18 mouse cellular contexts compared by ENCODE assay signal in the genomic region with DNA sequence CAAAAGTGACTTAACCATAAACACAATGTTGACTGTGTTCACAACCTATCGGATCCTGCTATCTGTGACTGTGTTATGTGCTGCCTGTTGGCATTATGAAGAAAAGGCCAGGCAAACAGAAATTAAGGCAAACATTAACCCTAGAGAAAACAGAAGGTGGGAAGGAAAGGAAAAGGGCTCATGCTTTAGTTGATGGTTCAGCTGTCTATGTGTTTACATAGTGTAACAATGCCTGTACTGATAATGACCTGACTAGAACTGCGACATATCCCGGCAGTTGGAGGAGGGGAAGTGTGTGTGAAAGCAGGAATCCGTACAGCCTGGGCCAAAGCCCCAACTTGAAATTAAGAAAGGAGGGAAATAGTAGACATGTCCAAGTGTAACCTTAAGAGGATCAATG. TPM values are rescaled to one million over a fixed set of nuclear protein-coding genes. Genes with fewer than 3 reads are reported as not detected.
DNase-seq lines count a peak whose midpoint lies in the region; ATAC-seq and TF ChIP-seq lines count a peak whose summit lies in the region.
"Had no signal": no experiment of that assay in that cellular context is flagged by ENCODE, and none has a peak within 500 bp of the region (broad histone marks: within the 10 kb centered on the region; RNA-seq: fewer than 3 reads in every experiment).

No protein-coding gene starts in this region.

- WGBS in liver, embryonic 14.5 days (ENCODE audit: insufficient replicate concordance), result 71% methylated on average over 4 of the region's 4 CpGs
- 77% methylated on average over 4 of the region's 4 CpGs for WGBS in liver, embryonic 11.5 days
- WGBS in intestine, embryonic 16.5 days, result 65% methylated on average over 4 of the region's 4 CpGs
- 31% methylated on average over 4 of the region's 4 CpGs for WGBS in small intestine, adult 2 months
- WGBS in stomach, postnatal 0 days, result 49% methylated on average over 4 of the region's 4 CpGs
- 63% methylated on average over 4 of the region's 4 CpGs for WGBS in heart, embryonic 11.5 days (ENCODE audit: insufficient replicate concordance)
- 94% methylated on average over 4 of the region's 4 CpGs for WGBS in thymus, adult 2 months

- no peak overlapping the region for H3K27ac ChIP-seq in liver, embryonic 14.5 days
- H3K27ac ChIP-seq in liver, embryonic 11.5 days (ENCODE audit: low read depth, low read length), result no peak overlapping the region
- H3K27ac ChIP-seq in intestine, embryonic 16.5 days (ENCODE audit: low read length), result no peak overlapping the region
- 0 out of 2 replicates have a peak overlapping the region, but pooled peaks have one; percentile 16 for H3K27ac ChIP-seq in small intestine, adult 2 months (ENCODE audit: insufficient read depth, low read depth, low read length)
- no peak overlapping the region for H3K27ac ChIP-seq in stomach, postnatal 0 days (replicated peaks)
- H3K27ac ChIP-seq in heart, embryonic 11.5 days (ENCODE audit: low read depth, low read length), result no peak overlapping the region
- no peak overlapping the region for H3K27ac ChIP-seq in thymus, adult 2 months (ENCODE audit: control insufficient read depth, insufficient read depth, low read length)
- H3K27ac ChIP-seq: embryonic facial prominence, embryonic 10.5 days; heart, embryonic 13.5 days; hindbrain, embryonic 14.5 days had no signal

- DNase-seq in liver, embryonic 14.5 days (ENCODE audit: low read depth in 3 of 3, low spot score in 3 of 3), result no peak
- DNase-seq in liver, embryonic 11.5 days (ENCODE audit: low spot score), result no peak
- peak; percentile 42 for DNase-seq in stomach, postnatal 0 days (ENCODE audit: low spot score)
- no peak for DNase-seq in lung, postnatal 14 days
- DNase-seq in thymus, adult 2 months, result no peak
- DNase-seq: adrenal gland, postnatal 10 days; cerebellum, adult 2 months; cerebellum, postnatal 10 days; gastrocnemius, adult 2 months; gastrocnemius, postnatal 25 days; heart, postnatal 36 days had no signal

- peak; percentile 22; the same call in 1 of the 2 replicates for ATAC-seq in liver, embryonic 14.5 days (ENCODE audit: insufficient read depth)
- ATAC-seq in liver, embryonic 11.5 days (replicated peaks; ENCODE audit: low FRiP score), result no peak
- peak; percentile 84 for ATAC-seq in intestine, embryonic 16.5 days
- peak; percentile 79 for ATAC-seq in stomach, postnatal 0 days (ENCODE audit: low FRiP score, low TSS enrichment)
- ATAC-seq in heart, embryonic 11.5 days (replicated peaks; ENCODE audit: insufficient number of reproducible peaks, low FRiP score, low TSS enrichment), result no peak
- ATAC-seq: forebrain, embryonic 14.5 days had no signal

- no peak overlapping the region for H3K4me2 ChIP-seq in liver, embryonic 14.5 days (ENCODE audit: low read depth)
- no peak overlapping the region for H3K4me2 ChIP-seq in liver, embryonic 11.5 days
- H3K4me2 ChIP-seq in intestine, embryonic 16.5 days (ENCODE audit: low read depth, low read length), result no peak overlapping the region
- no peak overlapping the region for H3K4me2 ChIP-seq in stomach, postnatal 0 days (replicated peaks; ENCODE audit: low read depth)
- H3K4me2 ChIP-seq in heart, embryonic 11.5 days, result no peak overlapping the region
- H3K4me2 ChIP-seq: heart, embryonic 13.5 days; hindbrain, embryonic 14.5 days had no signal

- no peak overlapping the region for H3K4me3 ChIP-seq in liver, embryonic 14.5 days (ENCODE audit: insufficient read depth in 1 of 2, low read depth in 2 of 2, low read length in 2 of 2)
- no peak overlapping the region for H3K4me3 ChIP-seq in liver, embryonic 11.5 days (ENCODE audit: low read depth, low read length)
- H3K4me3 ChIP-seq in intestine, embryonic 16.5 days (ENCODE audit: low read length), result no peak overlapping the region
- H3K4me3 ChIP-seq in small intestine, adult 2 months (ENCODE audit: low read depth, low read length), result no peak overlapping the region
- H3K4me3 ChIP-seq in stomach, postnatal 0 days (ENCODE audit: low read depth, low read length), result no peak overlapping the region
- H3K4me3 ChIP-seq in heart, embryonic 11.5 days (ENCODE audit: low read depth, low read length), result no peak overlapping the region
- H3K4me3 ChIP-seq in thymus, adult 2 months (ENCODE audit: control insufficient read depth, insufficient read depth, low read length), result no peak overlapping the region
- H3K4me3 ChIP-seq: embryonic facial prominence, embryonic 10.5 days; gastrocnemius, adult 2 months; heart, embryonic 13.5 days had no signal

- H3K9me3 ChIP-seq in liver, embryonic 14.5 days (ENCODE audit: control insufficient read depth, low read length), result no peaks in the 10 kb centered on the region
- no peaks in the 10 kb centered on the region for H3K9me3 ChIP-seq in liver, embryonic 11.5 days (ENCODE audit: control insufficient read depth, low read length)
- H3K9me3 ChIP-seq in intestine, embryonic 16.5 days (ENCODE audit: control insufficient read depth, low read length), result no peaks in the 10 kb centered on the region
- no peaks in the 10 kb centered on the region for H3K9me3 ChIP-seq in stomach, postnatal 0 days (ENCODE audit: control insufficient read depth, low read length)
- H3K9me3 ChIP-seq in heart, embryonic 11.5 days (replicated peaks; ENCODE audit: control insufficient read depth, low read length), result no peaks in the 10 kb centered on the region
- H3K9me3 ChIP-seq: embryonic facial prominence, embryonic 10.5 days; heart, embryonic 13.5 days had no signal

- H3K27me3 ChIP-seq in liver, embryonic 14.5 days (ENCODE audit: control insufficient read depth, insufficient read depth, low read length), result no peaks in the 10 kb centered on the region
- no peaks in the 10 kb centered on the region for H3K27me3 ChIP-seq in liver, embryonic 11.5 days (replicated peaks; ENCODE audit: control insufficient read depth, insufficient read depth, low read length)
- H3K27me3 ChIP-seq in intestine, embryonic 16.5 days (replicated peaks; ENCODE audit: control insufficient read depth, insufficient read depth, low read length), result no peaks in the 10 kb centered on the region
- no peaks in the 10 kb centered on the region for H3K27me3 ChIP-seq in small intestine, adult 2 months (ENCODE audit: control insufficient read depth, insufficient read depth, low read length)
- no peaks in the 10 kb centered on the region for H3K27me3 ChIP-seq in stomach, postnatal 0 days (ENCODE audit: control insufficient read depth, insufficient read depth, low read length)
- H3K27me3 ChIP-seq in heart, embryonic 11.5 days (ENCODE audit: control insufficient read depth, insufficient read depth, low read length), result no peaks in the 10 kb centered on the region
- no peaks in the 10 kb centered on the region for H3K27me3 ChIP-seq in thymus, adult 2 months (ENCODE audit: control insufficient read depth, insufficient read depth, low read length)
- H3K27me3 ChIP-seq: heart, embryonic 13.5 days had no signal

- TF ChIP-seq CTCF in liver, embryonic 14.5 days (IDR thresholded peaks at IDR 0.05; ENCODE audit: low read depth), result no peak
- TF ChIP-seq CTCF in small intestine, adult 2 months (IDR thresholded peaks at IDR 0.05; ENCODE audit: extremely low read depth, insufficient read length, insufficient replicate concordance, low read depth, low read length), result no peak
- no peak for TF ChIP-seq CTCF in stomach, postnatal 0 days (IDR thresholded peaks at IDR 0.05; ENCODE audit: low read depth)
- no peak for TF ChIP-seq CTCF in thymus, adult 2 months (IDR thresholded peaks at IDR 0.05; ENCODE audit: borderline replicate concordance, control insufficient read depth, extremely low read depth, insufficient read depth, low read length, poor library complexity)

- no peaks in the 10 kb centered on the region for H3K36me3 ChIP-seq in liver, embryonic 14.5 days (replicated peaks; ENCODE audit: control insufficient read depth, insufficient read depth, low read depth)
- peaks cover 23% of the 10 kb centered on the region for H3K36me3 ChIP-seq in liver, embryonic 11.5 days (ENCODE audit: control insufficient read depth, insufficient read depth, low read length)
- peaks cover 6% of the 10 kb centered on the region; the same call in 1 of the 2 replicates for H3K36me3 ChIP-seq in intestine, embryonic 16.5 days (ENCODE audit: control insufficient read depth, insufficient read depth, low read length)
- H3K36me3 ChIP-seq in small intestine, adult 2 months (ENCODE audit: control insufficient read depth, insufficient read depth, low read length), result peaks cover 50% of the 10 kb centered on the region
- H3K36me3 ChIP-seq in stomach, postnatal 0 days (ENCODE audit: control insufficient read depth, insufficient read depth, low read length), result peaks cover 18% of the 10 kb centered on the region; the same call in 1 of the 2 replicates
- H3K36me3 ChIP-seq in heart, embryonic 11.5 days (ENCODE audit: control insufficient read depth, insufficient read depth, low read length), result peaks cover 18% of the 10 kb centered on the region; the same call in 1 of the 2 replicates
- peaks cover 16% of the 10 kb centered on the region for H3K36me3 ChIP-seq in thymus, adult 2 months (ENCODE audit: control insufficient read depth, insufficient read depth, low read length)

- no peak overlapping the region for H3K9ac ChIP-seq in liver, embryonic 14.5 days (replicated peaks)
- no peak overlapping the region for H3K9ac ChIP-seq in liver, embryonic 11.5 days (ENCODE audit: low read depth, low read length)
- H3K9ac ChIP-seq in intestine, embryonic 16.5 days (ENCODE audit: low read depth, low read length), result no peak overlapping the region
- no peak overlapping the region for H3K9ac ChIP-seq in stomach, postnatal 0 days (ENCODE audit: low read length)
- no peak overlapping the region for H3K9ac ChIP-seq in heart, embryonic 11.5 days (ENCODE audit: low read depth, low read length)
- H3K9ac ChIP-seq: heart, embryonic 13.5 days; hindbrain, embryonic 14.5 days had no signal

- TF ChIP-seq POLR2A in small intestine, adult 2 months (IDR thresholded peaks at IDR 0.05; ENCODE audit: low read depth, low read length), result no peak
- no peak for TF ChIP-seq POLR2A in thymus, adult 2 months (IDR thresholded peaks at IDR 0.05; ENCODE audit: control insufficient read depth, extremely low read depth, insufficient read depth, low read length, poor library complexity)

- TF ChIP-seq EP300 in liver, embryonic 14.5 days (IDR thresholded peaks at IDR 0.05; ENCODE audit: low read depth), result no peak
- TF ChIP-seq EP300 in stomach, postnatal 0 days (optimal IDR thresholded peaks at IDR 0.05), result no peak

- H3K4me1 ChIP-seq in liver, embryonic 14.5 days (replicated peaks; ENCODE audit: control insufficient read depth in 2 of 2, insufficient read depth in 2 of 2, low read length in 1 of 2), result no peaks in the 10 kb centered on the region
- no peaks in the 10 kb centered on the region; the same call in 1 of the 2 replicates for H3K4me1 ChIP-seq in liver, embryonic 11.5 days (replicated peaks; ENCODE audit: control insufficient read depth, insufficient read depth, low read length)
- H3K4me1 ChIP-seq in intestine, embryonic 16.5 days (ENCODE audit: control insufficient read depth, insufficient read depth, low read length), result no peaks in the 10 kb centered on the region; the same call in 1 of the 2 replicates
- H3K4me1 ChIP-seq in small intestine, adult 2 months (ENCODE audit: control insufficient read depth, insufficient read depth, insufficient read length, low read length), result peaks cover 6% of the 10 kb centered on the region; the same call in 1 of the 2 replicates
- H3K4me1 ChIP-seq in stomach, postnatal 0 days (replicated peaks; ENCODE audit: control insufficient read depth, insufficient read depth), result no peaks in the 10 kb centered on the region
- H3K4me1 ChIP-seq in heart, embryonic 11.5 days (ENCODE audit: control insufficient read depth, insufficient read depth, low read length), result no peaks in the 10 kb centered on the region
- no peaks in the 10 kb centered on the region for H3K4me1 ChIP-seq in thymus, adult 2 months (replicated peaks; ENCODE audit: control insufficient read depth, insufficient read depth, low read length)
- H3K4me1 ChIP-seq: embryonic facial prominence, embryonic 10.5 days had no signal

RNA-seq across cellular contexts. Expression of a gene that starts 6.4 kb away (rescaled TPM):
- polyA plus RNA-seq in liver, embryonic 14.5 days (2012; rRNA removed), result 2.6 and 3.7 TPM in 2 replicates
- 1.2 and 2.2 TPM in 2 replicates for polyA plus RNA-seq in liver, embryonic 14.5 days (2014; fragmentation: Nextera tagmentation; extraction: Ambion mirVana)
- polyA plus RNA-seq in liver, embryonic 11.5 days (2014; fragmentation: Nextera tagmentation; extraction: Ambion mirVana), result 4.1 and 5.3 TPM in 2 replicates
- polyA plus RNA-seq in intestine, embryonic 16.5 days (2015; fragmentation: Nextera tagmentation; extraction: Ambion mirVana), result 6.9 TPM in 2 replicates
- polyA plus RNA-seq in small intestine, adult 2 months (2012; rRNA removed), result 2.3 and 8.8 TPM in 2 replicates
- 3.2 and 3.9 TPM in 2 replicates for polyA plus RNA-seq in stomach, postnatal 0 days (2015; fragmentation: Nextera tagmentation; extraction: Ambion mirVana)
- 3.3 and 5.6 TPM in 2 replicates for polyA plus RNA-seq in heart, embryonic 11.5 days (2014; fragmentation: Nextera tagmentation; extraction: Ambion mirVana)
- 12.4 and 13.7 TPM in 2 replicates for polyA plus RNA-seq in thymus, adult 2 months (2012; rRNA removed)

RNA-seq across cellular contexts. Expression of a gene that starts 6.9 kb away (rescaled TPM):
- polyA plus RNA-seq in liver, embryonic 14.5 days (2012; rRNA removed), result 19.1 and 19.4 TPM in 2 replicates
- polyA plus RNA-seq in liver, embryonic 14.5 days (2014; fragmentation: Nextera tagmentation; extraction: Ambion mirVana), result 27.8 and 29.2 TPM in 2 replicates
- polyA plus RNA-seq in liver, embryonic 11.5 days (2014; fragmentation: Nextera tagmentation; extraction: Ambion mirVana), result 90.8 and 102 TPM in 2 replicates
- 79.9 and 82.8 TPM in 2 replicates for polyA plus RNA-seq in intestine, embryonic 16.5 days (2015; fragmentation: Nextera tagmentation; extraction: Ambion mirVana)
- polyA plus RNA-seq in small intestine, adult 2 months (2012; rRNA removed), result 49.6 and 65.7 TPM in 2 replicates
- polyA plus RNA-seq in stomach, postnatal 0 days (2015; fragmentation: Nextera tagmentation; extraction: Ambion mirVana), result 70.7 and 76.0 TPM in 2 replicates
- polyA plus RNA-seq in heart, embryonic 11.5 days (2014; fragmentation: Nextera tagmentation; extraction: Ambion mirVana), result 77.2 and 78.2 TPM in 2 replicates
- polyA plus RNA-seq in thymus, adult 2 months (2012; rRNA removed), result 71.3 and 72.3 TPM in 2 replicates

RNA-seq across cellular contexts. Expression of a gene that starts 51.2 kb away (rescaled TPM):
- polyA plus RNA-seq in liver, embryonic 14.5 days (2012; rRNA removed), result 3.9 and 4.3 TPM in 2 replicates
- polyA plus RNA-seq in liver, embryonic 14.5 days (2014; fragmentation: Nextera tagmentation; extraction: Ambion mirVana), result 2.3 and 3.4 TPM in 2 replicates
- polyA plus RNA-seq in liver, embryonic 11.5 days (2014; fragmentation: Nextera tagmentation; extraction: Ambion mirVana), result 4.5 and 5.2 TPM in 2 replicates
- polyA plus RNA-seq in intestine, embryonic 16.5 days (2015; fragmentation: Nextera tagmentation; extraction: Ambion mirVana), result 9.1 and 9.2 TPM in 2 replicates
- polyA plus RNA-seq in small intestine, adult 2 months (2012; rRNA removed), result 6.4 and 7.9 TPM in 2 replicates
- polyA plus RNA-seq in stomach, postnatal 0 days (2015; fragmentation: Nextera tagmentation; extraction: Ambion mirVana), result 4.3 and 5.6 TPM in 2 replicates
- polyA plus RNA-seq in heart, embryonic 11.5 days (2014; fragmentation: Nextera tagmentation; extraction: Ambion mirVana), result 4.7 and 5.4 TPM in 2 replicates
- polyA plus RNA-seq in thymus, adult 2 months (2012; rRNA removed), result 26.1 and 28.2 TPM in 2 replicates

RNA-seq across cellular contexts. Expression of a gene that starts 51.4 kb away (rescaled TPM):
- 0.40 and 0.49 TPM in 2 replicates for polyA plus RNA-seq in liver, embryonic 14.5 days (2012; rRNA removed)
- 0.51 and 0.85 TPM in 2 replicates for polyA plus RNA-seq in liver, embryonic 14.5 days (2014; fragmentation: Nextera tagmentation; extraction: Ambion mirVana)
- 2.9 and 3.9 TPM in 2 replicates for polyA plus RNA-seq in liver, embryonic 11.5 days (2014; fragmentation: Nextera tagmentation; extraction: Ambion mirVana)
- 4.6 and 5.8 TPM in 2 replicates for polyA plus RNA-seq in intestine, embryonic 16.5 days (2015; fragmentation: Nextera tagmentation; extraction: Ambion mirVana)
- 4.0 and 4.9 TPM in 2 replicates for polyA plus RNA-seq in small intestine, adult 2 months (2012; rRNA removed)
- 3.7 and 3.8 TPM in 2 replicates for polyA plus RNA-seq in stomach, postnatal 0 days (2015; fragmentation: Nextera tagmentation; extraction: Ambion mirVana)
- 4.0 and 4.2 TPM in 2 replicates for polyA plus RNA-seq in heart, embryonic 11.5 days (2014; fragmentation: Nextera tagmentation; extraction: Ambion mirVana)
- 20.4 and 24.4 TPM in 2 replicates for polyA plus RNA-seq in thymus, adult 2 months (2012; rRNA removed)

Comparison
In these comparisons a context has a peak if more than half of its experiments do, and no peak if none do; other contexts are left out.
1. ATAC-seq: peak in liver, embryonic 14.5 days (single experiment), intestine, embryonic 16.5 days (single experiment) and stomach, postnatal 0 days (single experiment); none in liver, embryonic 11.5 days (single experiment) and heart, embryonic 11.5 days (single experiment).